Mouse (Mus musculus): ENCODE data around the gene Klk1b21. TPM values are rescaled to one million over a fixed set of nuclear protein-coding genes. Genes with fewer than 3 reads are reported as not detected.

Klk1b21 gene
- total and polyA plus RNA-seq, 3 experiments, result not detected

GRCm38 (mm10) chr7:44136467-44136866 is 34.3 kb downstream of the Klk1b21 start, which contains the start of gene Klk1b16:
Gene Klk1b16 (plus strand): TSS chr7:44136767.
- no peak within 1 kb of the TSS for H3K4me3 ChIP-seq (ENCODE audit: control insufficient read depth in 1 of 2, insufficient read depth in 1 of 2, low read depth in 2 of 2, low read length in 2 of 2)
- H3K79me2 ChIP-seq (ENCODE audit: control insufficient read depth, insufficient read depth, low read length, poor library complexity), result no peaks in the 10 kb centered on the region
- no peak within 1 kb of the TSS for H3K27ac ChIP-seq (ENCODE audit: control insufficient read depth, low read depth, low read length)
- no peaks in the 10 kb centered on the region for H3K4me1 ChIP-seq (ENCODE audit: control insufficient read depth in 1 of 2, insufficient read depth in 2 of 2, low read length in 2 of 2)
- H3K9me3 ChIP-seq (replicated peaks; ENCODE audit: insufficient read depth, low read length), result no peaks in the 10 kb centered on the region
- H3K27me3 ChIP-seq (ENCODE audit: control insufficient read depth in 1 of 2, insufficient read depth in 2 of 2, low read length in 2 of 2), result no peaks in the 10 kb centered on the region
- H3K36me3 ChIP-seq (ENCODE audit: control insufficient read depth in 1 of 2, insufficient read depth in 2 of 2, low read length in 2 of 2), result no peaks in the 10 kb centered on the region
- TF ChIP-seq SMC3 (IDR thresholded peaks at IDR 0.05; ENCODE audit: low read depth, low read length) (no peak), NELFE (IDR thresholded peaks at IDR 0.05; ENCODE audit: low read depth, low read length) (no peak), USF2 (IDR thresholded peaks at IDR 0.05; ENCODE audit: borderline replicate concordance in 1 of 2, insufficient read depth in 1 of 2, low read depth in 1 of 2, low read length in 2 of 2) (no peak), RCOR1 (IDR thresholded peaks at IDR 0.05; ENCODE audit: low read depth, low read length) (no peak), ETS1 (IDR thresholded peaks at IDR 0.05; ENCODE audit: low read depth, low read length) (no peak)
- no peak within 1 kb of the TSS for H3K9ac ChIP-seq (ENCODE audit: control insufficient read depth, low read depth, low read length, poor library complexity, severe bottlenecking)
- no peak for DNase-seq (ENCODE audit: low read depth, low spot score)

Other genes starting within 250 kb of the Klk1b21 start
- not detected in 2 replicates for gene Klk4, start 221.2 kb upstream of the Klk1b21 start, total RNA-seq (2012; rRNA removed)
- gene Klk4, start 221.2 kb upstream of the Klk1b21 start, polyA plus RNA-seq (2012; ENCODE audit: insufficient read depth in 1 of 2, insufficient read length in 2 of 2, low read depth in 1 of 2, low replicate concordance in 2 of 2, missing spikeins in 1 of 2), result not detected
- not detected in 2 replicates for gene Klk15, start 168.6 kb upstream of the Klk1b21 start, total RNA-seq (2012; rRNA removed)
- gene Klk15, start 168.6 kb upstream of the Klk1b21 start, polyA plus RNA-seq (2012; ENCODE audit: insufficient read depth in 1 of 2, insufficient read length in 2 of 2, low read depth in 1 of 2, low replicate concordance in 2 of 2, missing spikeins in 1 of 2), result not detected
- not detected in 2 replicates for gene Klk1b8, start 151.7 kb upstream of the Klk1b21 start, total RNA-seq (2012; rRNA removed)
- gene Klk1b8, start 151.7 kb upstream of the Klk1b21 start, polyA plus RNA-seq (2012; ENCODE audit: insufficient read depth in 1 of 2, insufficient read length in 2 of 2, low read depth in 1 of 2, low replicate concordance in 2 of 2, missing spikeins in 1 of 2), result not detected
- gene Klk1b1, start 135.6 kb upstream of the Klk1b21 start, total RNA-seq (2012; rRNA removed), result not detected in 2 replicates
- not detected for gene Klk1b1, start 135.6 kb upstream of the Klk1b21 start, polyA plus RNA-seq (2012; ENCODE audit: insufficient read depth in 1 of 2, insufficient read length in 2 of 2, low read depth in 1 of 2, low replicate concordance in 2 of 2, missing spikeins in 1 of 2)
- not detected in 2 replicates for gene Klk1b9, start 126.3 kb upstream of the Klk1b21 start, total RNA-seq (2012; rRNA removed)
- gene Klk1b9, start 126.3 kb upstream of the Klk1b21 start, polyA plus RNA-seq (2012; ENCODE audit: insufficient read depth in 1 of 2, insufficient read length in 2 of 2, low read depth in 1 of 2, low replicate concordance in 2 of 2, missing spikeins in 1 of 2), result not detected
- not detected in 2 replicates for gene Klk1b11, start 106.5 kb upstream of the Klk1b21 start, total RNA-seq (2012; rRNA removed)
- not detected for gene Klk1b11, start 106.5 kb upstream of the Klk1b21 start, polyA plus RNA-seq (2012; ENCODE audit: insufficient read depth in 1 of 2, insufficient read length in 2 of 2, low read depth in 1 of 2, low replicate concordance in 2 of 2, missing spikeins in 1 of 2)
- gene Klk1b26, start 90.2 kb upstream of the Klk1b21 start, total RNA-seq (2012; rRNA removed), result not detected in 2 replicates
- not detected for gene Klk1b26, start 90.2 kb upstream of the Klk1b21 start, polyA plus RNA-seq (2012; ENCODE audit: insufficient read depth in 1 of 2, insufficient read length in 2 of 2, low read depth in 1 of 2, low replicate concordance in 2 of 2, missing spikeins in 1 of 2)
- not detected in 2 replicates for gene Klk1b27, start 50.0 kb upstream of the Klk1b21 start, total RNA-seq (2012; rRNA removed)
- gene Klk1b27, start 50.0 kb upstream of the Klk1b21 start, polyA plus RNA-seq (2012; ENCODE audit: insufficient read depth in 1 of 2, insufficient read length in 2 of 2, low read depth in 1 of 2, low replicate concordance in 2 of 2, missing spikeins in 1 of 2), result not detected
- gene Klk1b22, start 10.3 kb downstream of the Klk1b21 start, total RNA-seq (2012; rRNA removed), result not detected in 2 replicates
- not detected for gene Klk1b22, start 10.3 kb downstream of the Klk1b21 start, polyA plus RNA-seq (2012; ENCODE audit: insufficient read depth in 1 of 2, insufficient read length in 2 of 2, low read depth in 1 of 2, low replicate concordance in 2 of 2, missing spikeins in 1 of 2)
- gene Klk1b16, start 34.4 kb downstream of the Klk1b21 start, total RNA-seq (2012; rRNA removed), result not detected in 2 replicates
- gene Klk1b16, start 34.4 kb downstream of the Klk1b21 start, polyA plus RNA-seq (2012; ENCODE audit: insufficient read depth in 1 of 2, insufficient read length in 2 of 2, low read depth in 1 of 2, low replicate concordance in 2 of 2, missing spikeins in 1 of 2), result not detected
- gene Klk1b24, start 85.9 kb downstream of the Klk1b21 start, total RNA-seq (2012; rRNA removed), result not detected in 2 replicates
- gene Klk1b24, start 85.9 kb downstream of the Klk1b21 start, polyA plus RNA-seq (2012; ENCODE audit: insufficient read depth in 1 of 2, insufficient read length in 2 of 2, low read depth in 1 of 2, low replicate concordance in 2 of 2, missing spikeins in 1 of 2), result not detected
- not detected in 2 replicates for gene Klk1b3, start 95.9 kb downstream of the Klk1b21 start, total RNA-seq (2012; rRNA removed)
- not detected for gene Klk1b3, start 95.9 kb downstream of the Klk1b21 start, polyA plus RNA-seq (2012; ENCODE audit: insufficient read depth in 1 of 2, insufficient read length in 2 of 2, low read depth in 1 of 2, low replicate concordance in 2 of 2, missing spikeins in 1 of 2)
- gene Klk1b4, start 105.1 kb downstream of the Klk1b21 start, total RNA-seq (2012; rRNA removed), result not detected in 2 replicates
- not detected for gene Klk1b4, start 105.1 kb downstream of the Klk1b21 start, polyA plus RNA-seq (2012; ENCODE audit: insufficient read depth in 1 of 2, insufficient read length in 2 of 2, low read depth in 1 of 2, low replicate concordance in 2 of 2, missing spikeins in 1 of 2)
- gene Klk1b5, start 113.6 kb downstream of the Klk1b21 start, total RNA-seq (2012; rRNA removed), result not detected in 2 replicates
- not detected for gene Klk1b5, start 113.6 kb downstream of the Klk1b21 start, polyA plus RNA-seq (2012; ENCODE audit: insufficient read depth in 1 of 2, insufficient read length in 2 of 2, low read depth in 1 of 2, low replicate concordance in 2 of 2, missing spikeins in 1 of 2)
- gene Klk1, start 123.0 kb downstream of the Klk1b21 start, total RNA-seq (2012; rRNA removed), result not detected in 2 replicates
- gene Klk1, start 123.0 kb downstream of the Klk1b21 start, polyA plus RNA-seq (2012; ENCODE audit: insufficient read depth in 1 of 2, insufficient read length in 2 of 2, low read depth in 1 of 2, low replicate concordance in 2 of 2, missing spikeins in 1 of 2), result not detected
- gene Gm36864, start 133.8 kb downstream of the Klk1b21 start, total RNA-seq (2012; rRNA removed), result not detected in 2 replicates
- gene Gm36864, start 133.8 kb downstream of the Klk1b21 start, polyA plus RNA-seq (2012; ENCODE audit: insufficient read depth in 1 of 2, insufficient read length in 2 of 2, low read depth in 1 of 2, low replicate concordance in 2 of 2, missing spikeins in 1 of 2), result under 1 TPM in 1 of 2 experiments, not detected in 1; 0.08 TPM
- 0.46 and 0.62 TPM in 2 replicates for gene 1700028J19Rik, start 144.4 kb downstream of the Klk1b21 start, total RNA-seq (2012; rRNA removed)
- 1 to 10 TPM in 1 of 2 experiments, not detected in 1; 1.2 TPM for gene 1700028J19Rik, start 144.4 kb downstream of the Klk1b21 start, polyA plus RNA-seq (2012; ENCODE audit: insufficient read depth in 1 of 2, insufficient read length in 2 of 2, low read depth in 1 of 2, low replicate concordance in 2 of 2, missing spikeins in 1 of 2)
- gene 2410002F23Rik, start 144.4 kb downstream of the Klk1b21 start, total RNA-seq (2012; rRNA removed), result 89.1 and 148 TPM in 2 replicates
- gene 2410002F23Rik, start 144.4 kb downstream of the Klk1b21 start, polyA plus RNA-seq (2012; ENCODE audit: insufficient read depth in 1 of 2, insufficient read length in 2 of 2, low read depth in 1 of 2, low replicate concordance in 2 of 2, missing spikeins in 1 of 2), result 100 to 1,000 TPM; 174 to 841 TPM
- gene Acp4, start 155.1 kb downstream of the Klk1b21 start, total RNA-seq (2012; rRNA removed), result 0.10 and 0.12 TPM in 2 replicates
- gene Acp4, start 155.1 kb downstream of the Klk1b21 start, polyA plus RNA-seq (2012; ENCODE audit: insufficient read depth in 1 of 2, insufficient read length in 2 of 2, low read depth in 1 of 2, low replicate concordance in 2 of 2, missing spikeins in 1 of 2), result under 1 TPM in 1 of 2 experiments, not detected in 1; 0.14 TPM
- not detected in 2 replicates for gene Gm15517, start 159.1 kb downstream of the Klk1b21 start, total RNA-seq (2012; rRNA removed)
- not detected for gene Gm15517, start 159.1 kb downstream of the Klk1b21 start, polyA plus RNA-seq (2012; ENCODE audit: insufficient read depth in 1 of 2, insufficient read length in 2 of 2, low read depth in 1 of 2, low replicate concordance in 2 of 2, missing spikeins in 1 of 2)
- 0.33 and 0.39 TPM in 2 replicates for gene Clec11a, start 204.6 kb downstream of the Klk1b21 start, total RNA-seq (2012; rRNA removed)
- gene Clec11a, start 204.6 kb downstream of the Klk1b21 start, polyA plus RNA-seq (2012; ENCODE audit: insufficient read depth in 1 of 2, insufficient read length in 2 of 2, low read depth in 1 of 2, low replicate concordance in 2 of 2, missing spikeins in 1 of 2), result under 1 TPM in 1 of 2 experiments, not detected in 1; 0.33 TPM
- gene Shank1, start 207.9 kb downstream of the Klk1b21 start, total RNA-seq (2012; rRNA removed), result 0.12 and 0.29 TPM in 2 replicates
- gene Shank1, start 207.9 kb downstream of the Klk1b21 start, polyA plus RNA-seq (2012; ENCODE audit: insufficient read depth in 1 of 2, insufficient read length in 2 of 2, low read depth in 1 of 2, low replicate concordance in 2 of 2, missing spikeins in 1 of 2), result 1 to 10 TPM in 1 of 2 experiments, not detected in 1; 3.9 TPM